Mouse (Mus musculus) MEL (cell line): ENCODE results near the gene Zfyve26. TPM values are rescaled to one million over a fixed set of nuclear protein-coding genes. Genes with fewer than 3 reads are reported as not detected.
"Not testable (repeated sequence)": the region's sequence is repeated elsewhere in the genome, so short reads cannot be mapped to it uniquely, and the experiment has no call there.

Experiments used
- DNase-seq: peaks from one replicate; pipeline ENCODE4 v3.0.0; 2011; ENCODE audit warnings: low read depth, low spot score
- H3K27ac ChIP-seq: 2 replicates; pipeline ENCODE4 v1.5.1; 2012; ENCODE audit warnings: low read depth, mild to moderate bottlenecking, control low read depth, low read length, moderate library complexity; ENCODE audit not compliant: control insufficient read depth
- H3K27me3 ChIP-seq, 2 experiments: fragments of 150-350 bp in 1 of 2; sonication (generic) in 1 of 2; 2 replicates each; pipeline ENCODE4 v1.6.1; 2012; ENCODE audit warnings: low read length in 2 of 2, mild to moderate bottlenecking in 2 of 2, improper control_type of control experiment in 1 of 2, moderate library complexity in 1 of 2; ENCODE audit not compliant: insufficient read depth in 2 of 2, control insufficient read depth in 1 of 2
- H3K36me3 ChIP-seq, 2 experiments: 2 replicates each; pipeline ENCODE4 v1.6.1; 2012 to 2014; ENCODE audit warnings: low read length in 2 of 2, improper control_type of control experiment in 1 of 2, inconsistent platforms in 1 of 2, mild to moderate bottlenecking in 1 of 2; ENCODE audit not compliant: insufficient read depth in 2 of 2, control insufficient read depth in 1 of 2
- H3K4me1 ChIP-seq, 2 experiments: fragments of 150-350 bp in 1 of 2; sonication (generic) in 1 of 2; 2 replicates each; pipeline ENCODE4 v1.6.1; 2012; ENCODE audit warnings: low read length in 2 of 2, improper control_type of control experiment in 1 of 2, mild to moderate bottlenecking in 1 of 2; ENCODE audit not compliant: insufficient read depth in 2 of 2, control insufficient read depth in 1 of 2
- H3K4me3 ChIP-seq, 2 experiments: fragments of 150-350 bp in 1 of 2; sonication (generic) in 1 of 2; 2 replicates each; pipeline ENCODE4 v1.5.1; 2012; ENCODE audit warnings: low read depth in 2 of 2, low read length in 2 of 2, mild to moderate bottlenecking in 2 of 2, moderate library complexity in 2 of 2, control low read depth in 1 of 2, improper control_type of control experiment in 1 of 2; ENCODE audit not compliant: control insufficient read depth in 1 of 2, insufficient read depth in 1 of 2
- H3K79me2 ChIP-seq: 2 replicates; pipeline ENCODE4 v1.6.1; 2012; ENCODE audit warnings: mild to moderate bottlenecking, low read length, moderate library complexity; ENCODE audit not compliant: control insufficient read depth, poor library complexity, insufficient read depth
- H3K9ac ChIP-seq: 2 replicates; pipeline ENCODE4 v1.6.1; 2012; ENCODE audit warnings: low read depth, mild to moderate bottlenecking, control low read depth, low read length, moderate library complexity; ENCODE audit not compliant: control insufficient read depth, poor library complexity, severe bottlenecking
- H3K9me3 ChIP-seq: fragments of 150-350 bp; sonication (generic); replicated peaks from 2 replicates; pipeline ENCODE4 v1.6.1; 2012; ENCODE audit warnings: mild to moderate bottlenecking, low read length, improper control_type of control experiment, moderate library complexity; ENCODE audit not compliant: insufficient read depth
- BHLHE40 ChIP-seq: IDR thresholded peaks from 2 replicates; pipeline ENCODE4 v1.6.1; 2012; ENCODE audit warnings: low read depth, mild to moderate bottlenecking, inconsistent platforms, low read length, improper control_type of control experiment, borderline replicate concordance
- CHD1 ChIP-seq: IDR thresholded peaks from 2 replicates; pipeline ENCODE4 v1.6.1; 2012; ENCODE audit warnings: low read depth, mild to moderate bottlenecking, inconsistent platforms, low read length, improper control_type of control experiment
- CHD2 ChIP-seq: IDR thresholded peaks from 2 replicates; pipeline ENCODE4 v1.6.1; 2011; ENCODE audit warnings: low read length, improper control_type of control experiment
- CTCF ChIP-seq, 3 experiments: IDR thresholded peaks in 2 of 3; conservative IDR thresholded peaks in 1 of 3; 2 replicates each; pipeline ENCODE4 v1.5.1; 2011 to 2012; ENCODE audit warnings: low read length in 3 of 3, low read depth in 2 of 3, mild to moderate bottlenecking in 2 of 3, improper control_type of control experiment in 1 of 3, inconsistent platforms in 1 of 3, mixed read lengths in 1 of 3, moderate library complexity in 1 of 3; ENCODE audit not compliant: control insufficient read depth in 1 of 3, insufficient read depth in 1 of 3, poor library complexity in 1 of 3, severe bottlenecking in 1 of 3
- EP300 ChIP-seq, 2 experiments: IDR thresholded peaks; 2 replicates each; pipeline ENCODE4 v1.6.1; 2011; ENCODE audit warnings: improper control_type of control experiment in 2 of 2, low read length in 2 of 2, low read depth in 1 of 2, mild to moderate bottlenecking in 1 of 2
- HCFC1 ChIP-seq: IDR thresholded peaks from 2 replicates; pipeline ENCODE4 v1.6.1; 2012; ENCODE audit warnings: low read depth, mild to moderate bottlenecking, inconsistent platforms, low read length, improper control_type of control experiment, moderate library complexity
- JUND ChIP-seq: IDR thresholded peaks from 2 replicates; pipeline ENCODE4 v1.6.1; 2011; ENCODE audit warnings: low read depth, mild to moderate bottlenecking, improper control_type of control experiment, low read length
- KAT2A ChIP-seq: conservative IDR thresholded peaks from 2 replicates; pipeline ENCODE4 v1.6.1; 2012; ENCODE audit warnings: low read depth, low read length, improper control_type of control experiment, inconsistent platforms
- MAZ ChIP-seq: IDR thresholded peaks from 2 replicates; pipeline ENCODE4 v1.6.1; 2012; ENCODE audit warnings: low read depth, mild to moderate bottlenecking, inconsistent platforms, low read length, improper control_type of control experiment
- MYB ChIP-seq: IDR thresholded peaks from 2 replicates; pipeline ENCODE4 v1.6.1; 2011; ENCODE audit warnings: mild to moderate bottlenecking, low read depth, low read length, improper control_type of control experiment
- MYC ChIP-seq: IDR thresholded peaks from 2 replicates; pipeline ENCODE4 v1.6.1; 2011; ENCODE audit warnings: low read depth, mild to moderate bottlenecking, low read length, improper control_type of control experiment, moderate library complexity
- RAD21 ChIP-seq: IDR thresholded peaks from 2 replicates; pipeline ENCODE4 v1.6.1; 2011; ENCODE audit warnings: mild to moderate bottlenecking, low read depth, low read length, improper control_type of control experiment
- SIN3A ChIP-seq: IDR thresholded peaks from 2 replicates; pipeline ENCODE4 v1.6.1; 2012; ENCODE audit warnings: low read length, improper control_type of control experiment, inconsistent platforms
- SMC3 ChIP-seq: IDR thresholded peaks from 2 replicates; pipeline ENCODE4 v1.6.1; 2011; ENCODE audit warnings: low read depth, low read length, improper control_type of control experiment
- TBP ChIP-seq: IDR thresholded peaks from 2 replicates; pipeline ENCODE4 v1.8.0; 2011; ENCODE audit warnings: low read depth, low read length, improper control_type of control experiment
- UBTF ChIP-seq: IDR thresholded peaks from 2 replicates; pipeline ENCODE4 v1.6.1; 2012; ENCODE audit warnings: low read depth, mild to moderate bottlenecking, inconsistent platforms, low read length, improper control_type of control experiment, moderate library complexity, borderline replicate concordance; ENCODE audit not compliant: insufficient read depth
- USF1 ChIP-seq: IDR thresholded peaks from 2 replicates; pipeline ENCODE4 v1.6.1; 2014; ENCODE audit warnings: low read depth, mild to moderate bottlenecking, inconsistent platforms, low read length, improper control_type of control experiment, moderate library complexity
- USF2 ChIP-seq, 2 experiments: IDR thresholded peaks; 2 replicates each; pipeline ENCODE4 v1.6.1; 2011 to 2012; ENCODE audit warnings: improper control_type of control experiment in 2 of 2, low read length in 2 of 2, borderline replicate concordance in 1 of 2, inconsistent platforms in 1 of 2, low read depth in 1 of 2, mild to moderate bottlenecking in 1 of 2; ENCODE audit not compliant: insufficient read depth in 1 of 2
- ZC3H11A ChIP-seq: IDR thresholded peaks from 2 replicates; pipeline ENCODE4 v1.6.1; 2012; ENCODE audit warnings: low read depth, mild to moderate bottlenecking, inconsistent platforms, low read length, improper control_type of control experiment
- ZNF384 ChIP-seq: IDR thresholded peaks from 2 replicates; pipeline ENCODE4 v1.6.1; 2012; ENCODE audit warnings: low read depth, mild to moderate bottlenecking, inconsistent platforms, low read length, improper control_type of control experiment
- polyA plus RNA-seq, 2 experiments: library from polyadenylated mRNA; stranded (reverse) in 1 of 2; unstranded in 1 of 2; fragments of >175 nt in 1 of 2; fragments of >200 nt in 1 of 2; gene quantifications; 2 replicates each; pipeline versions ENCODE4 v1.2.1 to v1.2.4; 2012; ENCODE audit warnings: low replicate concordance in 2 of 2, low read depth in 1 of 2; ENCODE audit not compliant: insufficient read length in 2 of 2, insufficient read depth in 1 of 2, missing spikeins in 1 of 2
- total RNA-seq: library from RNA; depleted of rRNA; stranded (reverse); fragments of 300-350 nt; gene quantifications from 2 replicates; pipeline ENCODE4 v1.2.3, GENCODE M21; 2012

Gene Zfyve26
- total and polyA plus RNA-seq, 3 experiments, result 7.2 to 110 (median 16.2) TPM

- Histone ChIP-seq H3K9ac (no peak overlapping the region), H3K36me3 (peaks cover 0 to 3% of the 10 kb centered on the region in 2 experiments; a peak in 2 of 4 replicates)
- TF ChIP-seq ZC3H11A (no peak), MYB (no peak), HCFC1 (no peak), RAD21 (no peak), SIN3A (no peak), USF2 (IDR thresholded peaks at IDR 0.05; ENCODE audit: borderline replicate concordance in 1 of 2, insufficient read depth in 1 of 2, low read depth in 1 of 2, low read length in 2 of 2) (no peak), CHD1 (no peak), EP300 (IDR thresholded peaks at IDR 0.05; ENCODE audit: low read depth in 1 of 2, low read length in 2 of 2) (no peak), ZNF384 (no peak), CHD2 (no peak), BHLHE40 (no peak), USF1 (no peak), UBTF (no peak), TBP (no peak), JUND (no peak), SMC3 (no peak), KAT2A (no peak), MAZ (no peak), MYC (no peak)
Observed at GRCm38 (mm10) chr12:79326236-79326635, 30.1 kb upstream of the Zfyve26 start.

DNA sequence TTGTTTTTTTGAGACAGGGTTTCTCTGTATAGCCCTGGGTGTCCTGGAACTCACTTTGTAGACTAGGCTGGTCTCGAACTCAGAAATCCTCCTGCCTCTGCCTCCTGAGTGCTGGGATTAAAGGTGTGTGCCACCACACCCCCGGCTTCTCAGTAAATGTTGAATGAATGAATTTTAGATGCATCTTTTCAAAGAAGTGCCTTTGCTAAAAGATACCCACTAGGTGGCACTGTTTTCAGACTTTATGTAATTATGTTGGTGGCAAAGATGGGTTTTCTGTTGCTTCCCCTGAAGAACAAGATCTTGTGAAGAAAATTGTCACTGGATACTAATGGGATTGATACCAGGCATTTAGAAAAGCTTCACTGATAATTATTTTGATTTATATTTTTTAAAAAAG lies 26.4 kb upstream of the Zfyve26 start:
- not testable (repeated sequence) for H3K4me3 ChIP-seq, H3K9me3 ChIP-seq, H3K4me1 ChIP-seq, H3K9ac ChIP-seq, H3K27me3 ChIP-seq, H3K36me3 ChIP-seq, H3K27ac ChIP-seq, H3K79me2 ChIP-seq
- DNase-seq, result peak; percentile 68
- TF ChIP-seq JUND (peak; percentile 15; the same call in 1 of the 2 replicates), CTCF (IDR thresholded peaks at IDR 0.05 in 2 of 3, conservative IDR thresholded peaks at IDR 0.05 in 1 of 3; ENCODE audit: control insufficient read depth in 1 of 3, insufficient read depth in 1 of 3, low read depth in 2 of 3, low read length in 3 of 3, poor library complexity in 1 of 3, severe bottlenecking in 1 of 3) (peak in 1 of 3 experiments; percentile 65; a peak in 4 of 6 replicates), SMC3 (peak; percentile 44), RAD21 (peak; percentile 45)

More at GRCm38 (mm10) chr12:79326236-79326635, 30.1 kb upstream of the Zfyve26 start:
- Histone ChIP-seq H3K4me3 (no peak overlapping the region), H3K27me3 (no peaks in the 10 kb centered on the region), H3K9me3 (no peaks in the 10 kb centered on the region), H3K4me1 (peaks cover 0 to 3% of the 10 kb centered on the region in 2 experiments; a peak in 3 of 4 replicates), H3K27ac (no peak overlapping the region), H3K79me2 (no peaks in the 10 kb centered on the region)
- no peak for DNase-seq
